Mouse (Mus musculus) yolk sac, embryonic 10.5 days (tissue): Measurements from ENCODE around the gene Adam11.

Source experiments
- DNase-seq: peaks from one replicate; pipeline ENCODE4 v3.0.0-alpha.2; 2017; ENCODE audit warnings: low spot score

Gene Adam11

DNA sequence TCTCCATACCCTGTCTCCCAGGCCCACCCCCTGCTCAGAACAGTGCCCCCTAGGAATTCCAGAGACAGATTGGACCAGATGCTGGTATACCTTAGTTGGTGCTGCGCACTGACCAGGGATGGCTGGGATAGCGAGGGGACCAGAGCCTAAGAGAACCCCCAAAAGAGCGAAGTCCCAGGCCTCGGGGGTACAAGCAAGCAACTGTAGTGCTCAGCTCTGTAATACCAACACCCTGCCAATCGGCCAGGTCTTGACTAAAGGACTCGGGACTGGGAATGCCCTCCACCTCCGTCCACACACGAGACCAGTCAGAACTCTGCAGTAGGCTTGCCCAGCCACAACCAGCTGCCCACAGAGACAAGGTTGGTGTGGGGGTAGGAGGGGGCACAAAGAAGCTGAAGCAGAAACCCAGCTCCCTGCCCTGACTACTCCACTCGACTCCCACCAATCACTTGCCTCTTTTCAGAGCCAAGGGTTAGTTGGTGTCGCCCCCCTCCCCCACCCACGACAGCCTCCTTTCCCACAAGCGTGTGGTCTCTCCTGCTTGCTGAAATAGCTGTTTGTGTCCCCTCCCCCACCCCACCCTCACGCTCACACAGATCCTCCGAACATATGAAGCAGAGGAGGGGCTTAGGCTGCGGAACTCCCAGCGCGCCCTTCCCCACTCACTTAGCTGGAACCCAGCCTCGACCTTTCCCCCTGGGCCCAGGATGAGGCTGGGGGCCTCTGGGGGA, 7.5 kb upstream of the Adam11 start:
- no peak for DNase-seq

DNA sequence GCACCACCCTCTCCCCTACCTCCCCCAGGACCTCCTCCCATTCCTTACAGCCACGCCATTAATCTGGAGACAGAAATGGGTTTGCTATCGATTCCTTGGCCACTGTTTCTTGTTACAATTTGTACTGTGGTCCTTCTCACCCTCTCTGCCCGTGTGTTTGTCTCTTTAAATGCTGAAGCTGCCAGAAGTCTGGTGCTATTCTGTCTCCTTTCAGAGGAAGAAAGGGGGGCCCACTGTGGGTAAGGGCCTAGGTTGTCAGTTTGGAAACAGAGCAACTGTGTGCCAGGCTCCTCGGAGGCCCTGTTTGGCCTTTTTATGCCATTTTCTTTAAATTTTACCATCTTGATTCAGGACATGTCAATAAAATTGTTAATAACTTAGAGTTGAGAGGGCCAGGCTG, 6.8 kb upstream of the Adam11 start:
- no peak for DNase-seq

DNA sequence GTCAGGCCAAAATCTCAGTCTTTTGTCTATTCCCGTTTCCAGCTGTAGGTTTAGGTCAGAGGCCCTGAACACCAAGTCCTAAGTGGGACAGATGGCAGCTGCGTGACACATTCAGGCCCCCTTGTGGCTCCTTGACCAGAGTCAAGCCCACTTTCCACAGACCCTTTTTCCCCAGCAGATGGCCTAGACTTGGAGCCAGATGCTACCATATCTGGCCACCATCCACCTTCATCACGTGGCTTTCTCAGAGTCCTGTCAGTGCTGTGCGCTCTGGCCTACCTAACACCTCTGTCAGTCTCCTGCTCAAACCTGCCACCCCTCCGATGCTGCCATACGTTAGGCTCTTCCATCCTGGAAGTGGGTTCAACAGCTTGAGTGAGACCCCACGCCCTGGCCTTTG, 5.8 kb upstream of the Adam11 start:
- DNase-seq, result no peak

DNA sequence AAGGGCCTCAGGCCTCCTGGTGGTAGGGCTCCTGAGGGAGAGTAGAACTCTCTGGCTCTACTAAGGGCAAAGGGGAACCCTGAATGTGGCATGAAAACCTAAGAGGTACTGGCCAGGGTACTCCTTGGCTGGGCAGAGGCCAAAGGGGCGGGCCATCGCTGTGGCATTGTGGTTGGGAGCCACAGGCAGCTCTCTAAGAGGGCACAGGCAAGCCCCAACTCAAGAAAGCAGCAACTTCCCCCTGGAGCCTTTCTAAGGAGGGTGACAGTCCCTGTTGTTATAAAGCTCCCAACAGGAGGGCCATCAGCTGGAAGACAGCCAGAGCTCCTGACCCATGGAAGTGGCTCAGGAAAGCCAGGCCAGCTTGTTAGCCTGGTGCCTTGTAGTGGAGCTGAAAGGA, 2.3 kb upstream of the Adam11 start:
- DNase-seq, result no peak

DNA sequence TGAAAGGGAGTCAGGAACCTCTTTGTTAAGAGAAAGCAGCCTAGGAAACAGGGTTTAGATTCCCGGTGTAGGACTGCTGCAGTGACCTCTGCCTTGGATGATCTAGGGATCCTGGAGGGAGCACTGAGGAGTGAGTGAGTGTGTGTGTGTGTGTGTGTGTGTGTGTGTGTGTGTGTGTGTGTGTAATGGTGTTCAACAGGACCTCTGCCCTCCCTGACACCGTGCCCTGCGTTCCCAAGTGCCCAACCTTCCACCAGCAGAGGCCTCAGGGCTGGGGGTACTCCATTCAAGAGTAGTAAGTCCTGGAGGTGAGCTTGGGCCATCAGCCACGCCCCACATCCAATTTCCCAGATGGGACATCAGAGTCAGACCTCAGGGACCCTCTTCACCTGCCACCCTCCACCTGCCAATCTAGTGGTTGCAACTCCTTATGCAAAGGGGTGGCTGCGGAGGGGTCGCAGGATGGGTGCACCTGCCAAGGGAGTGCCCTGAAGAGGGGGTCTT, 382 bp upstream of the Adam11 start:
- DNase-seq, result no peak

GRCm38 (mm10) chr11:102762248-102762647, 1.0 kb downstream of the Adam11 start:
- DNase-seq, result no peak

DNA sequence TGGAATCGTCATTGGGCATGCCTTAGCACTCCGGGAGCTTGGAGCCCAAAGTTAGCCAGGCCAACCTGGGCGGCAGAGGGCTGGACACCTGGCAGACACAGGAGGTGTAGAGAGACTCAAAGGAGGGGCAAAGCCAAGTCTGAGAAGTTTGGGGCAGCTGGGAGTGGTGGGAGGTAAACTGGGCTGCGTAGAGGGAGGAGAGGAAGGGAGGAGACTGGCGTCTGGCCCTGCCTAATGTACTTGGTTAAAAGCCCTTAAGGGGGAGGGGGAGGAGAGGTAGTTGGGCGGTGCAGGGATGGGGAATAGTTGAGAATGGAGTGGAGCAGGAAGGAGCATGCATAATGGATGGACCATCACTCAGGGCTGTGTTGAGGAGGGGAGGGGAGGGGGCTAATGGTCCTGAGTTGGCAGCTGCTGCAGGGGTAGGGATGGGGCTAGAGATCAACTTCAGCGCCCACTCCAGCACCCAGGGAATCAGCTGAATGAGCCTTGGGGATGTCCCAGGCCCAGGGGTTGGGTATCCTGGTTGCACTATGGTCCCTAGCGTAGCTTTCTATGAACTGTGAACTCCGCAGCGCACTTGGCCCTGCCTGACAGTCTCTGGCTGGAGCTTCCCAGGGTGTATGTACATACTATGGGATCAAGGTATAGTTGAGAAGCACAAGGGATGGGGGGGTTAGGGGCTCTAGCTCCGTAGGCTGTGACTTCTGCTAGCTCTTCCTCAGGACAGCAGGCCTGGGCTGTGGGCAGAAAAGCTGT, 1.9 kb downstream of the Adam11 start:
- no peak for DNase-seq

DNA sequence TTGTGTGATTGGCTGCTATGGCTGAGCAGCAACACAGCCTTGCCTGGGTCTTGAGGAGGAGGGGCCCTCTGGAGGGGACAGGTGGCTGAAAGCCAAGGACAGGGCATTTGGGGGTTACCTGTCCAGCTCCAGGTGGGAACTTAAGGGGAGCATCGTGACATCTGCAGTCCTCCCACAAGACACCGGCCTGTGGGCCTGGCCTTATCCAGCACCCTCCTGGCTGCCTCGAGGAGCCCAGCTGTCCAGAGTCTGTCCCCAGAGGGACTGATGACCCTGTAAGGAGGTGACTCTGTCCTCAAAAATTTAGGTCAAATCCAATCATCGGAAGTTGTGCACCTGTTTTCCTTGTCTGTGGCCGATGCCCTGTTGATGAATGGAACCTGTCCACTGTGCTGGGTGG, 4.2 kb downstream of the Adam11 start:
- no peak for DNase-seq

GRCm38 (mm10) chr11:102767055-102767670, 5.9 kb downstream of the Adam11 start:
- DNase-seq, result no peak

DNA sequence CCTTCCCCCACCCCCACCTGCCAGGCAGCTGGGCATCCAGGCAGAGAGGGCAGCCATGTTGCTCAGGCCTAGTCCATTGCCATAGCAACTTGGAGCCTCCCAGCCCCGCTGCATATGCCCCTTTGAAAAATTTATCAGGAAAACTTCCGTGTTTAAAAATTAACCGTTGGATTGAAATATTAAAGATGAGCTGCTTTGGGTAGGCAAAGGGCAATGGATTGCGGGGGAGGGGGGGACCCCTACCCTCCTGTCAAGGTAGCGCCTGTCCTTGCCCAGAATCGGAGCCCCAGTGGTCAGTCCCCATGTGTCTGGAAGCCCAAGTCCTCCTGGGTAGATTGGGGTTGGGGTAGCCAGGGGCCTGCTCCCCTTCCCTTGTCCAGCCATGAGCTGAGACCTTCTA, 7.9 kb downstream of the Adam11 start:
- no peak for DNase-seq

- DNase-seq, result no peak
These were observed 8.9 kb downstream of the Adam11 start for GRCm38 (mm10) chr11:102769993-102770661.

- DNase-seq, result no peak
These were observed 9.6 kb downstream of the Adam11 start for GRCm38 (mm10) chr11:102770662-102771435.

GRCm38 (mm10) chr11:102771916-102772714, 10.9 kb downstream of the Adam11 start:
- no peak for DNase-seq

- no peak for DNase-seq
These were observed 11.8 kb downstream of the Adam11 start for GRCm38 (mm10) chr11:102772771-102773700.

DNA sequence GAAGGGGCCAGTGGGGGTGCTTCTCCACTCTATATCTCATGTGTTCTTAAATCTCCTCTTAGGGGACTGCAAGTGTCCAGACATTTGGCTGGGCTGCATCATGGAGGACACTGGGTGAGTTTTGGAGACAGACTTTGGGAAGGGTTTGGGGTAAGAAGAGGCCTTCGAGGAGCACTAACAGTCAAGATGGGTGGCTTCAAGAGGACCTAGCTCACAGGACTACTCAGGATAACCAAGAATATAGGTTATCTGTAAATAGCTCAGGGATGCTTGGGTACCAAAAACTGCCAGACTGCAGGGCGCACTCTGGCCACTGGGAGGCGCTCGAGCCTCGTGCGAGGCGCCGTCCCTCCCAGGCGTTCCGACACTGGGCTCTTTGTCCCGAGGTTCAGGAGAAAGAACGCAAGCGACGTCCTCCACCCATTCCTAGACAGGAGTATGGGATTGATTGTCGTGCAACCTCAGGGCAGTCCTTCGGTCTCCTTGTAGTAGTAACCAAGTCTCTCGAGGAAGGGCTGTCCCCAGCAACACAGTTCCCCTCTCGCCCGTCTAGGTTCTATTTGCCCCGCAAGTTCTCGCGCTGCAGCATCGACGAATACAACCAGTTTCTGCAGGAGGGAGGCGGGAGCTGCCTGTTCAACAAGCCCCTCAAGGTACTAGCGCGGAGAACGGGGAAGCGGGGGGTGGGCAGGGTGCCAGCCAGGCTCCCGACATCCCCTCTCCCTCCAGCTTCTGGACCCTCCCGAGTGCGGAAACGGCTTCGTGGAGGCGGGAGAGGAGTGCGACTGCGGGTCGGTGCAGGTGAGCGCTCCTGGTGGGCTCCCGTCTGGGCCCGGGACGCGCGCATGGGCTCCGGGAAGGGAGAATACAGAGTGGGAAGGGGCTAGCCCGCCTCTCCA, 12.7 kb downstream of the Adam11 start:
- DNase-seq, result peak; percentile 75

DNA sequence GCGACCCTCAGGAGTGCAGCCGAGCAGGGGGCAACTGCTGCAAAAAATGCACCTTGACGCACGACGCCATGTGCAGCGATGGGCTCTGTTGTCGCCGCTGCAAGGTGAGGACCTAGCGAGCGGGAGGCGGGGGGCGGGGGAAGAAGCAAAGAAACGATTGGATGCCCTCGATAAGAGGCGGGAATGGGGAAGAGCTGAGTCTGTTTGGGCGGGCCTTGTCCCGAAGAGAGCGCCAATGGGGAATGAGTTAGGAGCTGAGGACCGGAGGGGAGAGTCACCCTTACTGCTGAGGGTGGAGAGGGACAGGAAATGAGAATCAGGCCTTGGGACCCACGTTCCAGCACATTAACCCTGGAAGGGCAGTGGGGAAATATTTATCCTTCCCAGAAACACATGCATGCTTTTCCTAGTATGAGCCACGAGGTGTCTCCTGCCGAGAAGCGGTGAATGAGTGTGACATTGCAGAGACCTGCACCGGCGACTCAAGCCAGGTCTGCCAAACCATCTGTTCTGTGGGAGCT, 13.4 kb downstream of the Adam11 start:
- peak; percentile 87 for DNase-seq

GRCm38 (mm10) chr11:102777598-102777997, 16.4 kb downstream of the Adam11 start:
- no peak for DNase-seq

GRCm38 (mm10) chr11:102778165-102778564, 16.9 kb downstream of the Adam11 start:
- no peak for DNase-seq
